Mouse (Mus musculus) heart, adult 2 months (tissue): ENCODE data around the gene Qsox2.

Experiments
- CTCF ChIP-seq: fragments of 200-600 bp; IDR thresholded peaks from 2 replicates; pipeline ENCODE4 v1.8.1; 2022; ENCODE audit warnings: antibody characterized with exemption, mild to moderate bottlenecking, moderate library complexity
- POLR2A ChIP-seq: fragments of 200-500 bp; IDR thresholded peaks from 2 replicates; pipeline ENCODE4 v1.6.1; 2011; ENCODE audit warnings: mild to moderate bottlenecking, low read depth, low read length, control low read depth; ENCODE audit not compliant: insufficient read depth

- peak; percentile 81 for TF ChIP-seq CTCF
- no peak for TF ChIP-seq POLR2A
These were observed 54.7 kb downstream of the Qsox2 start for GRCm38 (mm10) chr2:26182646-26183045.
